In the genomic region with DNA sequence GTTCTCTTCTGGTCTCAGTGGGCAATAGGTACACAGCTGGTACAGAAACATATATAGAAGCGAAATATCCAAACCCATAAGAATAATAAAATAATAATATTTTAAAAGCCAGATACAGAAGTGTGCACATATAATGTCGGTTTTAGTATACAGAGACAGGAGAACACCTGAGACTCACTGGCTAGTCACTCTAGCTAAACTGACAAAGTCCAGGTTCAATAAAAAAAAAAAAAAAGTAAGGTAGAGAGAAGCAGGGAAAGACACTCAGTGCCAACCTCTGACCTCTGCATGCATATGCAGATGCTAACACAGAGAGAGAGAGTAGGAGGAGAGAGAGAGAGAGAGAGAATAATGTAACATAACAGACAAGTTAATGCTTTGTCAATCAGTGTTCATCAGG, we compare ENCODE assay signal across 28 mouse cellular contexts. TPM values are rescaled to one million over a fixed set of nuclear protein-coding genes. Genes with fewer than 3 reads are reported as not detected.
"Had no signal": no experiment of that assay in that cellular context is flagged by ENCODE, and none has a peak within 500 bp of the region (broad histone marks: within the 10 kb centered on the region; RNA-seq: fewer than 3 reads in every experiment).

No protein-coding gene starts in this region.

- H3K27ac ChIP-seq: lung, embryonic 15.5 days; midbrain, embryonic 10.5 days; midbrain, embryonic 12.5 days; neural tube, embryonic 13.5 days; neural tube, embryonic 15.5 days; stomach, embryonic 15.5 days; stomach, postnatal 0 days had no signal

- H3K36me3 ChIP-seq: lung, embryonic 15.5 days; midbrain, embryonic 10.5 days; midbrain, embryonic 12.5 days; neural tube, embryonic 13.5 days; neural tube, embryonic 15.5 days; stomach, embryonic 15.5 days had no signal

- H3K9me3 ChIP-seq: lung, embryonic 15.5 days; midbrain, embryonic 10.5 days; midbrain, embryonic 12.5 days; neural tube, embryonic 13.5 days; neural tube, embryonic 15.5 days; stomach, embryonic 15.5 days had no signal

- DNase-seq: liver, postnatal 0 days; lung, adult 2 months; lung, postnatal 14 days; lung, postnatal 4 days; midbrain, embryonic 14.5 days; retina, postnatal 1 day; right cerebral cortex, adult 18-20 months; right cerebral cortex, postnatal 25 days; right cerebral cortex, postnatal 4 days; thymus, adult 2 months; thymus, postnatal 25 days; thymus, postnatal 4 days had no signal

- H3K4me3 ChIP-seq: lung, embryonic 15.5 days; midbrain, embryonic 10.5 days; midbrain, embryonic 12.5 days; myocyte; neural tube, embryonic 13.5 days; neural tube, embryonic 15.5 days; stomach, embryonic 15.5 days had no signal

- H3K27me3 ChIP-seq: lung, embryonic 15.5 days; midbrain, embryonic 12.5 days; neural tube, embryonic 13.5 days; neural tube, embryonic 15.5 days; stomach, embryonic 15.5 days had no signal

- H3K4me2 ChIP-seq: lung, embryonic 15.5 days; midbrain, embryonic 12.5 days; neural tube, embryonic 13.5 days; neural tube, embryonic 15.5 days; stomach, embryonic 15.5 days had no signal

- ATAC-seq: liver, postnatal 0 days; lung, postnatal 0 days; midbrain, embryonic 16.5 days had no signal

- H3K4me1 ChIP-seq: lung, embryonic 15.5 days; midbrain, embryonic 10.5 days; midbrain, embryonic 12.5 days; neural tube, embryonic 13.5 days; neural tube, embryonic 15.5 days; stomach, embryonic 15.5 days had no signal

- H3K9ac ChIP-seq: liver, postnatal 0 days; lung, embryonic 15.5 days; midbrain, embryonic 12.5 days; neural tube, embryonic 13.5 days; neural tube, embryonic 15.5 days; stomach, embryonic 15.5 days had no signal

RNA-seq across cellular contexts. Expression of gene Gm34302, which starts 25.8 kb away (rescaled TPM):
- total RNA-seq: megakaryocyte, adult 5-6 weeks; megakaryocyte-erythroid progenitor cell, adult 5-6 weeks had no signal
- polyA plus RNA-seq: liver, postnatal 0 days; lung, adult 2 months; lung, embryonic 15.5 days; lung, postnatal 0 days; midbrain, embryonic 10.5 days; midbrain, embryonic 12.5 days; midbrain, embryonic 14.5 days; midbrain, embryonic 16.5 days; neural tube, embryonic 11.5 days; neural tube, embryonic 13.5 days; neural tube, embryonic 15.5 days; spleen, adult 2 months; stomach, embryonic 15.5 days; stomach, postnatal 0 days; testis, adult 2 months; thymus, adult 2 months; urinary bladder, adult 2 months had no signal
